Mouse (Mus musculus): ENCODE data around the gene Fam118a. TPM values are rescaled to one million over a fixed set of nuclear protein-coding genes. Genes with fewer than 3 reads are reported as not detected.

The Fam118a gene
- total RNA-seq, 4 experiments from 2014 or later, result 6.1 to 7.7 (median 6.9) TPM

GRCm38 (mm10) chr15:85070561-85070960 is 41.8 kb downstream of the Fam118a start:
- peak; percentile 59 for DNase-seq (ENCODE audit: low spot score)

DNA sequence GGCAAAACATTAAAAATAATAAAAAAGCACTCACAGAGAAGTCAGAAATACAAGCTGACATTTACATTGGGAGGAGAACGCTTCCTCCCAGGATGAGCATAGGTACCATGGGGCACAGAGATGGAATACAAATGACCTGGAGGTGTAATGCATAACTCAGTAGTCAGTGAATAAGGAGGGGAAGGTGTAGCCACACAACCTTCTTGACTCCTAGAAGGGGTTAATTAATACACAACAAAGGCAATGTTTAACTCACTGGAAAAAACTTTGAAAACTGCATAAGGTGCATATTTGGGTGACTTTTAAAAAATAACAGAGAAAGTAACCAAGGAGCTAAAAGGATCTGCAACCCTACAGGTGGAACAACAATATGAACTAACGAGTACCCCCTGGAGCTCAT is 43.9 kb downstream of the Fam118a start:
- no peak for DNase-seq (ENCODE audit: low spot score)

DNA sequence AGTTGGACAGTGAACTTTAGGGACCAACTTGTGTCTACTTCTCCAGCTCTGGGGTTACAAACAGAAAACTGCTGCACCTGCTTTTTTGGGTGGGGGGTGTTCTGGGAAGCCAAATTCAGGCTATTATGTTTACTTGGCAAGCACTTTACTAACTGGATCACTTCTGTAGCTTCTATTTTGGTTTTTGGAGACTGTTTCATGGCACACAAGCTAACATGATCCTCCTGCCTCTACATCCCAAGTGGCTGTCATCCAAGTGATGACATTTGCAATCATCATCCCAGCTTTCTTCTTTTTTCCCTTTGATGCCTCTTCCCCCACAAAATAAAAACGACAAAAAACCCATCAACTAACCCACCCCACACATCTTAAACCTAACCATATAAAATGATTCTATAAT is 56.9 kb downstream of the Fam118a start:
- DNase-seq (ENCODE audit: low spot score), result no peak

Other genes starting within 250 kb of the Fam118a start
- gene Phf21b, start 172.9 kb upstream of the Fam118a start, total RNA-seq (2022), result 1 to 10 TPM in 3 of 4 experiments, under 1 TPM in 1; 0.90 to 1.9 (median 1.7) TPM
- under 1 TPM; 0.08 to 0.19 (median 0.12) TPM for gene Gm29666, start 108.9 kb upstream of the Fam118a start, total RNA-seq (2022)
- 10 to 100 TPM; 14.8 to 16.6 (median 15.9) TPM for gene Nup50, start 105.5 kb upstream of the Fam118a start, total RNA-seq (2022)
- 10 to 100 TPM; 30.5 to 36.5 (median 33.8) TPM for gene 5031439G07Rik, start 40.4 kb upstream of the Fam118a start, total RNA-seq (2022)
- gene Upk3a, start 11.8 kb upstream of the Fam118a start, total RNA-seq (2022), result not detected
- gene Smc1b, start 103.0 kb downstream of the Fam118a start, total RNA-seq (2022), result not detected
- not detected for gene Ribc2, start 103.1 kb downstream of the Fam118a start, total RNA-seq (2022)
- gene Fbln1, start 177.0 kb downstream of the Fam118a start, total RNA-seq (2022), result 10 to 100 TPM; 52.9 to 86.6 (median 70.1) TPM

Data from heart, adult 8-10 months (tissue).